Mouse (Mus musculus): ENCODE measurements around the gene Slc12a1. TPM values are rescaled to one million over a fixed set of nuclear protein-coding genes. Genes with fewer than 3 reads are reported as not detected.

Gene Slc12a1
- polyA plus RNA-seq, 1 experiment = not detected

DNA sequence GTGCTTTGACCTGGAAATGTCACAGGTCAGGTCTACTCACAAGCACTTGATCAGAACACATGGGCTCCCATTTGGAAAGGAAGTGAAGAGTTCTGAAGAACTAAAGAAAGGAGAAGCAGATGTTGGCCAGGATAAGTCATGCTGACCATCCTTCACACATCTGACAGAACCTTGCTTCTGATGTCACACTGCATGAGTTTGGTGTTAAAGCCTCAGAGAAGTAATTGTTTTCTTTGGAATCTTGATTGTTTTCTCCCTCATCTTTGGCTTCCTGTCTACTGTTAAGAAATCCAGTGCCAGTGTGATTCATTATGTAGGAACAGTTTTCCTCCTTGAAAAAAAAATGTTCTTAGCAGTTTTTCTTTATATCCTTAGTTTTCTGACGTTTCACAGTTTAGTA lies 116.6 kb downstream of the Slc12a1 start:
- no peak for TF ChIP-seq POLR2A (IDR thresholded peaks at IDR 0.05; ENCODE audit: low read depth, low read length)
- no peak for TF ChIP-seq CTCF (IDR thresholded peaks at IDR 0.05; ENCODE audit: extremely low read depth, insufficient read length, insufficient replicate concordance, low read depth, low read length)
- no peaks in the 10 kb centered on the region for H3K36me3 ChIP-seq (ENCODE audit: control insufficient read depth, insufficient read depth, low read length)
- H3K27ac ChIP-seq (ENCODE audit: insufficient read depth, low read depth, low read length) = no peak overlapping the region
- H3K4me1 ChIP-seq (ENCODE audit: control insufficient read depth, insufficient read depth, insufficient read length, low read length) = no peaks in the 10 kb centered on the region
- no peaks in the 10 kb centered on the region for H3K27me3 ChIP-seq (ENCODE audit: control insufficient read depth, insufficient read depth, low read length)
- no peak overlapping the region for H3K4me3 ChIP-seq (ENCODE audit: low read depth, low read length)
- WGBS = 76% methylated on average over 1 of the region's 1 CpGs

DNA sequence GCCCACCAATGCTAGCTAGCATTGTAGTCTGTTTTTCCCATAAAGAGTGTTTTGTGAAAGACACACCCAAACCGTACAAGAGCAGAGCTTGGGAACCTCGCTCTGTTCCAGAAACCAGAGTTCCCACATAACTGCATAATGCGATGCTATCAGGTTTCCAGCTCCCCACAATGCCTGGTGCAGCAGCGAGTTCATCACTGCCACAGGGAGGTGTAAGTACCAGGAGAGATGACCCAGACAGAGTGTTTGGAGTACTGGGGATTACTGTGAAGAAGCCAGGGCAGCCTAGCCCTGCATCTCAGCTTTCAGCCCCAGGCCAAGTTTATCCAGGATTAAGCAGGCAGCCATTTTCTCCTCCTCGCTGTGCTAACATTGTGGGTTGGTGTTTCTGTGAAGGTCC lies 123.3 kb downstream of the Slc12a1 start:
- H3K27ac ChIP-seq (ENCODE audit: insufficient read depth, low read depth, low read length) = no peak overlapping the region
- H3K36me3 ChIP-seq (ENCODE audit: control insufficient read depth, insufficient read depth, low read length) = no peaks in the 10 kb centered on the region
- no peak overlapping the region for H3K4me3 ChIP-seq (ENCODE audit: low read depth, low read length)
- no peaks in the 10 kb centered on the region for H3K4me1 ChIP-seq (ENCODE audit: control insufficient read depth, insufficient read depth, insufficient read length, low read length)
- no peaks in the 10 kb centered on the region for H3K27me3 ChIP-seq (ENCODE audit: control insufficient read depth, insufficient read depth, low read length)
- 71% methylated on average over 5 of the region's 5 CpGs for WGBS
- TF ChIP-seq CTCF (IDR thresholded peaks at IDR 0.05; ENCODE audit: extremely low read depth, insufficient read length, insufficient replicate concordance, low read depth, low read length) = no peak
- no peak for TF ChIP-seq POLR2A (IDR thresholded peaks at IDR 0.05; ENCODE audit: low read depth, low read length)

DNA sequence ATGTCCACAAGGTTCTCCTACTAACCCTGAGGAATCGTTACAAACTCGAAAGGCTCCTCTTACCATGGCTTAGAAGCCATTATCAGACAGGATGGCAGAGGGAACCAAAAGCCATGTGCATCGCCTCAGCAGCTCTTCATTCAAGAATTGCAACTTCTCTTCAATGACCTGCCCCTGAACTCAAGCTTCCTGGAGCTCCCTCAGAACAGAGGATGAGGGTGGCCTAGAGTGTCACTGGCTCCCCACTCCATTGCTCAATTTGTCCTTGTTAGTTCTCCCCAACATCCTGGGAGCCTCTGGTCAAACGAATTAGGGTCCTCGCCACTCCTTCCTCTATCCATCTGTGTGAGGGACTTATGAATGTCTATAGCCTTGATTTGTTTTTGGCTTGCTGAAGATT lies 124.4 kb downstream of the Slc12a1 start:
- 88% methylated on average over 5 of the region's 5 CpGs for WGBS
- H3K4me1 ChIP-seq (ENCODE audit: control insufficient read depth, insufficient read depth, insufficient read length, low read length) = no peaks in the 10 kb centered on the region

GRCm38 (mm10) chr2:125278474-125278873 lies 126.2 kb downstream of the Slc12a1 start:
- H3K36me3 ChIP-seq (ENCODE audit: control insufficient read depth, insufficient read depth, low read length) = no peaks in the 10 kb centered on the region
- H3K4me3 ChIP-seq (ENCODE audit: low read depth, low read length) = no peak overlapping the region
- 13% methylated on average over 7 of the region's 7 CpGs for WGBS
- TF ChIP-seq POLR2A (IDR thresholded peaks at IDR 0.05; ENCODE audit: low read depth, low read length) = no peak
- TF ChIP-seq CTCF (IDR thresholded peaks at IDR 0.05; ENCODE audit: extremely low read depth, insufficient read length, insufficient replicate concordance, low read depth, low read length) = no peak
- no peak overlapping the region for H3K27ac ChIP-seq (ENCODE audit: insufficient read depth, low read depth, low read length)
- no peaks in the 10 kb centered on the region for H3K27me3 ChIP-seq (ENCODE audit: control insufficient read depth, insufficient read depth, low read length)
- H3K4me1 ChIP-seq (ENCODE audit: control insufficient read depth, insufficient read depth, insufficient read length, low read length) = no peaks in the 10 kb centered on the region

More for the DNA sequence above, 124.4 kb downstream of the Slc12a1 start:
- H3K27ac ChIP-seq (ENCODE audit: insufficient read depth, low read depth, low read length) = no peak overlapping the region
- TF ChIP-seq POLR2A (IDR thresholded peaks at IDR 0.05; ENCODE audit: low read depth, low read length) (no peak), CTCF (IDR thresholded peaks at IDR 0.05; ENCODE audit: extremely low read depth, insufficient read length, insufficient replicate concordance, low read depth, low read length) (no peak)
- no peaks in the 10 kb centered on the region for H3K36me3 ChIP-seq (ENCODE audit: control insufficient read depth, insufficient read depth, low read length)
- H3K27me3 ChIP-seq (ENCODE audit: control insufficient read depth, insufficient read depth, low read length) = no peaks in the 10 kb centered on the region
- H3K4me3 ChIP-seq (ENCODE audit: low read depth, low read length) = no peak overlapping the region

Other genes starting within 250 kb of the Slc12a1 start
- not detected in 2 replicates for gene Slc24a5, start 84.4 kb upstream of the Slc12a1 start, polyA plus RNA-seq (2012; rRNA removed)
- 0.58 and 1.8 TPM in 2 replicates for gene Myef2, start 28.8 kb upstream of the Slc12a1 start, polyA plus RNA-seq (2012; rRNA removed)
- not detected in 2 replicates for gene Ctxn2, start 15.8 kb upstream of the Slc12a1 start, polyA plus RNA-seq (2012; rRNA removed)
- 13.4 and 20.7 TPM in 2 replicates for gene Dut, start 94.7 kb downstream of the Slc12a1 start, polyA plus RNA-seq (2012; rRNA removed)

All from small intestine, adult 2 months (tissue).